Mouse (Mus musculus): ENCODE results near the gene Rd3l. TPM values are rescaled to one million over a fixed set of nuclear protein-coding genes. Genes with fewer than 3 reads are reported as not detected.
"Not testable (repeated sequence)": the region's sequence is repeated elsewhere in the genome, so short reads cannot be mapped to it uniquely, and the experiment has no call there.

The Rd3l gene
- polyA plus RNA-seq, 1 experiment, result 1.3 TPM

- H3K27ac ChIP-seq (ENCODE audit: insufficient read depth, low read length), result no peak overlapping the region
- H3K27me3 ChIP-seq (ENCODE audit: control insufficient read depth, insufficient read depth, low read length), result no peaks in the 10 kb centered on the region
- no peak overlapping the region for H3K4me3 ChIP-seq (replicated peaks; ENCODE audit: insufficient read depth, low read depth, low read length)
- DNase-seq, result no peak
- no peak for TF ChIP-seq POLR2A (IDR thresholded peaks at IDR 0.05; ENCODE audit: borderline replicate concordance, insufficient read depth, low read length)
- TF ChIP-seq CTCF (IDR thresholded peaks at IDR 0.05; ENCODE audit: borderline replicate concordance, insufficient read depth, low read depth, low read length), result no peak
- WGBS, result 59% methylated on average over 8 of the region's 8 CpGs
- H3K4me1 ChIP-seq (ENCODE audit: control insufficient read depth, insufficient read depth, low read length), result no peaks in the 10 kb centered on the region
Observed at GRCm38 (mm10) chr12:111945115-111945514, 36.0 kb downstream of the Rd3l start.

- not testable (repeated sequence) for H3K27ac ChIP-seq (ENCODE audit: insufficient read depth, low read length); H3K4me1 ChIP-seq (ENCODE audit: control insufficient read depth, insufficient read depth, low read length); H3K4me3 ChIP-seq (replicated peaks; ENCODE audit: insufficient read depth, low read depth, low read length); H3K27me3 ChIP-seq (ENCODE audit: control insufficient read depth, insufficient read depth, low read length); DNase-seq
- 62% methylated on average over 17 of the region's 20 CpGs for WGBS
Observed at GRCm38 (mm10) chr12:111944065-111944987, 36.8 kb downstream of the Rd3l start.

DNA sequence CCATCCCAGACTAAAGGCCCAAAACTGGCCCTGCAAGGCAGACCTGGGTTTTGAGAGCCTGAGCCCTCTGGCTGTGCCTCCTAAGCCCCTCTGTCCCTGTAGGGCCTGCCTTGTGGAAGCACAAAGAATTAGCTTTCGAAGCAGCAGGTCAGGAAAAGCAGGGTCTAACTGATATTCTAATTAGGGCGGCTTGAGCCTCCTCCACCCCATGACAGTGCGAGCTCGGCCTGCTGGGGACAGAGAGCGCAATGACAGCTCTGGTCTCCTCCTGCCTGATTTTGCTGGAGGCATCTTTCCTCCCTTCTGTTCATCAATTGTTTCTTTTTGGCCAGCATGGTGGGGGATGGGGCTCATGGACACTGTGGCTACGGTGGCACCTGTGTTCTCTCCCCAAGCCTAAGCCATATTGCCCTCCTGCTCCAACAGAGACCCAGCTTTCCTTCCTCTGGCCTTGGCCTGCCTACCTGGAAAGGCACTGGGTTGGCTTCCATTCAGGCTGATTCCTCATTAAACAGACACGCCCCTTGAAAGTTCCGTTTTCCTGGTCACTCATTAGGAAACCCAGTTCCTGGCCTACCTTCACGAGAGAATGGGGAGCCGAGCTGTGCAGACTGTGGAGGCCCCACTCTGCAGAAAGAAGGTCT is 37.6 kb downstream of the Rd3l start:
- WGBS, result 53% methylated on average over 10 of the region's 10 CpGs
- TF ChIP-seq CTCF (IDR thresholded peaks at IDR 0.05; ENCODE audit: borderline replicate concordance, insufficient read depth, low read depth, low read length) (no peak), POLR2A (IDR thresholded peaks at IDR 0.05; ENCODE audit: borderline replicate concordance, insufficient read depth, low read length) (no peak)
- H3K27ac ChIP-seq (ENCODE audit: insufficient read depth, low read length), result no peak overlapping the region
- no peaks in the 10 kb centered on the region for H3K27me3 ChIP-seq (ENCODE audit: control insufficient read depth, insufficient read depth, low read length)
- H3K4me3 ChIP-seq (replicated peaks; ENCODE audit: insufficient read depth, low read depth, low read length), result no peak overlapping the region
- DNase-seq, result no peak
- H3K4me1 ChIP-seq (ENCODE audit: control insufficient read depth, insufficient read depth, low read length), result no peaks in the 10 kb centered on the region

DNA sequence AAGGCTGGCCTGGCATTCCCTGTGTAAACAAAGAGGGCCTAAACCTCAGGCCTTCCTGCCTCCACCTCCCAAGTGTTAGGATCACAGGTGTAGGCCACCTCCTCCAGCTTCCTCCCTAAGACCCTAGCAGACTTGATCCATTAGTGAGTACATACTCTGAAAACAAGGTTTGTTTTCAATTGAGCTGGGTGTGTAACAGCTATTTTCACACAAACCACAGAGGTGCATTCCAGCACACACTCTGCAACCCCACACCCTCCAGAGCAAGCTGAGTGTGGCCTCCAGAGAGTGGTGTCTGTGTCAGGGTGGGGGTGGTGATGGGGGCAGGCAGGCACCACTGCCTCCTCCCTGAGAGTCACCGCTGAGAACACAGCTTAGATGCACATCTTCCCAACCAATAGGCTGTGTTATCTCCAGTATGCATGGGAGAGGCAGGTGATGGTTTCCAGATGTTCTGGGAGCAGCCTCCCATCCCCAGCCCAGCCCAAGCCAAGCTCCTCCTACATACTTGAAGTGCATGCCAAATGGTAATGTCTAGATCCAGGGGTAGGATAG is 42.4 kb downstream of the Rd3l start:
- Histone ChIP-seq H3K27me3 (ENCODE audit: control insufficient read depth, insufficient read depth, low read length) (no peaks in the 10 kb centered on the region), H3K27ac (ENCODE audit: insufficient read depth, low read length) (no peak overlapping the region), H3K4me1 (ENCODE audit: control insufficient read depth, insufficient read depth, low read length) (peaks cover 11% of the 10 kb centered on the region), H3K4me3 (replicated peaks; ENCODE audit: insufficient read depth, low read depth, low read length) (no peak overlapping the region)
- 100% methylated on average over 1 of the region's 1 CpGs for WGBS
- no peak for TF ChIP-seq POLR2A (IDR thresholded peaks at IDR 0.05; ENCODE audit: borderline replicate concordance, insufficient read depth, low read length)
- TF ChIP-seq CTCF (IDR thresholded peaks at IDR 0.05; ENCODE audit: borderline replicate concordance, insufficient read depth, low read depth, low read length), result no peak
- no peak for DNase-seq

DNA sequence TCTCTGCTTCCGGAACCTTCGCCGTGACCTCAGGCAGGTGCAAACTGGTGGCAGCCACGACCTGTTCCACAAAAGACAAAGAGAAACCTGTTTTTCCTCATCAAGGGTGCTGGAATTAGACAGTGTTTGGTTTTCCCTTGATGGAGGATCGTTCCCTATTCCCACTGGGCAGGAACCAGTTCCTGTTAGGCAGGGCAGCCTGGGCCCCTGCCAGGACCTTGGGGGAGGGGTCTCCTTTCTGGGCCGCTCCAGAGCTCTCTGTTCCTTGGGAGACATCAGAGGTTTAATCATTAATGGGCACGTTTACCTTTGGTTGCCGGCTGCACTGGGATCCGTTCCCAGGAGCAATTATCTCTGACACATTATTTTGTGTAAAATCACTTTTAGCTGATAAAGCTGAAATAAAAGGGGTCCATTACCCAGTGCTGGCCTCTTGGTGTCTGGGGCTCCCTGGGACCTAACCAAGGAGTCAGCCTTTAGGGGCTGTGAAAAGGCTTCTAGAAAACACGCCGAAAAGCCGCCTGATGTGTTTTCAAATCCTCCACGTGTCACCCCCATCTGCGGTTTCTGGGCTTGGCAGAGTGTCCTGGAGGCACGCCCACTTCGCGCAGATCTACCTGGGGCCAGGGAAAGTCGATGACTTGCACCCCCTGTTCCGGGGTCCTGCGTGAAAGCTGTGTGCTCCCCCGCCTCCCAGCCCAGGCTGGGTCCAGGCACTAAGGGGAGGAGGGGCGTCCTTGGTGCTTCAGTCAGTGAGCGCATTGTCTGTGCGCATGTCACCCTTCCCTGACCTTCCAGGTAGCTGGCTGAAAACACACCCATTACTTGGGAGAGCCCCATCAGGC is 44.2 kb downstream of the Rd3l start:
- 39% methylated on average over 24 of the region's 24 CpGs for WGBS
- DNase-seq, result no peak
- H3K27me3 ChIP-seq (ENCODE audit: control insufficient read depth, insufficient read depth, low read length), result no peaks in the 10 kb centered on the region
- peaks cover 25% of the 10 kb centered on the region for H3K4me1 ChIP-seq (ENCODE audit: control insufficient read depth, insufficient read depth, low read length)
- no peak overlapping the region for H3K4me3 ChIP-seq (replicated peaks; ENCODE audit: insufficient read depth, low read depth, low read length)
- no peak for TF ChIP-seq CTCF (IDR thresholded peaks at IDR 0.05; ENCODE audit: borderline replicate concordance, insufficient read depth, low read depth, low read length)
- TF ChIP-seq POLR2A (IDR thresholded peaks at IDR 0.05; ENCODE audit: borderline replicate concordance, insufficient read depth, low read length), result no peak
- H3K27ac ChIP-seq (ENCODE audit: insufficient read depth, low read length), result no peak overlapping the region

GRCm38 (mm10) chr12:111933971-111934370 is 47.1 kb downstream of the Rd3l start:
- TF ChIP-seq POLR2A (IDR thresholded peaks at IDR 0.05; ENCODE audit: borderline replicate concordance, insufficient read depth, low read length), result no peak
- no peak for TF ChIP-seq CTCF (IDR thresholded peaks at IDR 0.05; ENCODE audit: borderline replicate concordance, insufficient read depth, low read depth, low read length)
- H3K4me3 ChIP-seq (replicated peaks; ENCODE audit: insufficient read depth, low read depth, low read length), result no peak overlapping the region
- peaks cover 32% of the 10 kb centered on the region for H3K4me1 ChIP-seq (ENCODE audit: control insufficient read depth, insufficient read depth, low read length)
- no peak overlapping the region for H3K27ac ChIP-seq (ENCODE audit: insufficient read depth, low read length)
- DNase-seq, result peak in 1 of 2 experiments; percentile 33
- WGBS, result 23% methylated on average over 2 of the region's 2 CpGs
- no peaks in the 10 kb centered on the region for H3K27me3 ChIP-seq (ENCODE audit: control insufficient read depth, insufficient read depth, low read length)

DNA sequence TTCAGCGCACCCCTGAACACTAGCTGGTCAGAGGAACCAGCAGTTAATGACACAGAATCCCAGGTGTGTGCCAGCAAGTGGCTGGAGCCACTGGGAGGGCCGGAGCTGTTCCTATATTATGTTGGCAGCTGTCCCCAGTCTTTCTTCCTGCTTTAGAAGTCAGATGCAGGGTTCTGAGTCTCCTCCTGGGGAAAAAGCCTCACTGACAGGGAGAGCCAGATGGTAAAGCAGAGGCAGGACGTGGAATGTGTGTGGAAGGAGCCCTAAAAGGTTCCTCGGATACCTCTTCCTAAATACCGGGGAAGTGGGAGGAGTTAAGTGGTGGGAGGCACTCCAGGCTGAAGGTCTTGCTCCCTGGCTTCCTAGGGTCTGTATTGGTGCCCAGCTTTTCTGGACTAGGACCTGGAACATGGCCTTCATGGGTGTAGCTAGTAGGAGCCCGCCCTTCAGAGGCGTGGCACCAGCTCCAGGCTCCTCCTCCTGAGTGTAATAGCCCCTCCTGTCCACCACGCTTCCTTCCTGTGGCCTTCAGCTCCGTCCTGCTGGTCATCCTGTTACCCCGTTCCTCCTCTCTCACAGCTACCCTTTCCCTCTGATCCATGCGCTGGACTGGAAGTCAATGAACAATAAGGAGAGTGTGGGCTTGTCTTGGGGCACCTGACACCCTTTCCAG is 47.9 kb downstream of the Rd3l start:
- H3K27me3 ChIP-seq (ENCODE audit: control insufficient read depth, insufficient read depth, low read length), result no peaks in the 10 kb centered on the region
- no peak overlapping the region for H3K27ac ChIP-seq (ENCODE audit: insufficient read depth, low read length)
- DNase-seq, result no peak
- peaks cover 32% of the 10 kb centered on the region for H3K4me1 ChIP-seq (ENCODE audit: control insufficient read depth, insufficient read depth, low read length)
- 63% methylated on average over 11 of the region's 11 CpGs for WGBS
- no peak for TF ChIP-seq POLR2A (IDR thresholded peaks at IDR 0.05; ENCODE audit: borderline replicate concordance, insufficient read depth, low read length)
- no peak for TF ChIP-seq CTCF (IDR thresholded peaks at IDR 0.05; ENCODE audit: borderline replicate concordance, insufficient read depth, low read depth, low read length)
- H3K4me3 ChIP-seq (replicated peaks; ENCODE audit: insufficient read depth, low read depth, low read length), result no peak overlapping the region

Measured in cerebellum, adult 2 months (tissue).